Mouse (Mus musculus): ENCODE measurements at regions not wholly inside any gene's neighbourhood (a gene's known extent, or its start where the extent isn't known, plus 50 kb on each side); places are given as distances from the start of the nearest gene placed in this dataset.

DNA sequence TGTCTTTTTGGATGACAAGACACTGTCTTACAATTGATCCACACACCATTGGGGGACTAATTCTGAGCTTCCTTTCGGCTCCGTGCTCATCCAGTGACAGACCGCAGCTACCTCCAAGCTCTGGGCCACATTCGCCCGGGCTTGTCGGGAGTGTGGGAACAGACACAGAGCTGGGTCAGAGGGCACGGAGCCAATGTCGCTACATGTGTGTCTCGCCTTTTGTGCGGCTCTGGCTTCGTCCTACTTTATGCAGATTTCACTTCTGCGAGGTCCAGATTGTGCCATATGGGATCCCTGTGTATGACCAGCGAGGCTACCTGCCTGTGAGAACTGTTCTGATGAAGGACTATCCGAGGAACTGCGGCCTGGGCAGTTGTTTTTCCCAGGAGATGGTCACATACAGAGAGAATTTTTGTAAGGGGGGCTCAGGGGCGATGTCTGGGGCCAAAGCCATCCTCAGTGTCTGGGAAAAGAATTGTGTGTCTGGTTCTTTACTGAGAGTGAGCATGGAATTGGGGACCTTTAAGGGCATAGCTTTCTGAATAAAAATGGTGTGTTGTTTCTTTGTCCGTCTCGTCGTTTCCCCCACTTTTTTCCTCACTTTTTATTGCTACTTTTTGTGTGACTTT is 182.6 kb downstream of the Tmem161b start:
- H3K9ac ChIP-seq, result no peak overlapping the region
- no peaks in the 10 kb centered on the region for H3K36me3 ChIP-seq
- 72% methylated on average over 19 of the region's 19 CpGs for WGBS
- H3K27ac ChIP-seq, result no peak overlapping the region
- H3K4me3 ChIP-seq, result no peak overlapping the region
- no peaks in the 10 kb centered on the region for H3K4me1 ChIP-seq (replicated peaks)
- no peaks in the 10 kb centered on the region for H3K9me3 ChIP-seq (replicated peaks)
- no peak for ATAC-seq (replicated peaks; ENCODE audit: insufficient number of reproducible peaks, insufficient read depth, low FRiP score, low read depth)
- H3K4me2 ChIP-seq, result no peak overlapping the region
- H3K27me3 ChIP-seq, result no peaks in the 10 kb centered on the region

- Histone ChIP-seq H3K4me1 (replicated peaks) (no peaks in the 10 kb centered on the region), H3K4me2 (no peak overlapping the region), H3K9me3 (replicated peaks) (no peaks in the 10 kb centered on the region), H3K27ac (no peak overlapping the region), H3K27me3 (no peaks in the 10 kb centered on the region), H3K36me3 (no peaks in the 10 kb centered on the region), H3K4me3 (no peak overlapping the region), H3K9ac (no peak overlapping the region)
- ATAC-seq (replicated peaks; ENCODE audit: insufficient number of reproducible peaks, insufficient read depth, low FRiP score, low read depth), result no peak
- WGBS, result 61% methylated on average over 2 of the region's 2 CpGs
These were observed 212.3 kb downstream of the Tmem161b start for GRCm38 (mm10) chr13:84434444-84434843.

GRCm38 (mm10) chr13:84437586-84438443 is 215.7 kb downstream of the Tmem161b start:
- 70% methylated on average over 5 of the region's 5 CpGs for WGBS
- no peak overlapping the region for H3K9ac ChIP-seq
- no peaks in the 10 kb centered on the region for H3K36me3 ChIP-seq

DNA sequence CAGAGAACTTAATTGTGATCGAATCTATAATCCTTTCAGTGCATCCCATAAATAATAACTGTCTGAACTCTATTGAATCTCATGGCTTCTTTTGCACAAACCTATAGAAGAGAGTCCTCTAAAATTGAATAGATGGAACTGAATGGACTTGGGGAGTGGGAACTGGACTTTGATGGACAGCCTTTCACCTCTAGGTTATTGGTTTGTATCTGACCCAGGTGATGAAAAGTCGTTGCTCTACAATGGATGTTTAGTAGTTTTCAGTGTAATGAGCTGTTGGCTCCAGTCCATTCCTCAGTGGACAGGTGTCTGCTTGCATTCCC is 216.3 kb downstream of the Tmem161b start:
- 78% methylated on average over 2 of the region's 2 CpGs for WGBS
- Histone ChIP-seq H3K27me3 (no peaks in the 10 kb centered on the region), H3K36me3 (no peaks in the 10 kb centered on the region), H3K4me1 (replicated peaks) (no peaks in the 10 kb centered on the region), H3K9me3 (replicated peaks) (no peaks in the 10 kb centered on the region), H3K27ac (no peak overlapping the region), H3K4me3 (no peak overlapping the region), H3K4me2 (no peak overlapping the region), H3K9ac (no peak overlapping the region)
- no peak for ATAC-seq (replicated peaks; ENCODE audit: insufficient number of reproducible peaks, insufficient read depth, low FRiP score, low read depth)

More at GRCm38 (mm10) chr13:84437586-84438443, 215.7 kb downstream of the Tmem161b start:
- H3K4me3 ChIP-seq, result no peak overlapping the region
- no peak for ATAC-seq (replicated peaks; ENCODE audit: insufficient number of reproducible peaks, insufficient read depth, low FRiP score, low read depth)
- no peak overlapping the region for H3K4me2 ChIP-seq
- no peaks in the 10 kb centered on the region for H3K9me3 ChIP-seq (replicated peaks)
- no peak overlapping the region for H3K27ac ChIP-seq
- H3K27me3 ChIP-seq, result no peaks in the 10 kb centered on the region
- H3K4me1 ChIP-seq (replicated peaks), result no peaks in the 10 kb centered on the region

DNA sequence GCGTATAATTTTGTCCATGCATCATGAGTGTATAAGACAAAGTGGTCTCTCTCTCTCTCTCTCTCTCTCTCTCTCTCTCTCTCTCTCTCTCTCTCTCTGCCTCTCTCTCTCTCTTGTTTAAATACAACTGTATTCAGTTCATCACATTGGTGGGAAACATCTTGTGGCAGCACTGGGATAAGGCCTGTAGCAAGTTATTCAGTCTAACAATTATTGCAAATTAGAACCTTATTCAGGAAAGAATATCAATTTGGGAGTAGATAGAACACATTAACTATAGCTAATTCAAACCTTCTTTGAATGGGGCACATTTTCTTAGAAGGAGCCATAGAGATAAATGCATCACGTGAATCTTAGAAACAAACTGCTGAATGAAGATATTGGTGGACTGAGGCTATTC is 226.4 kb downstream of the Tmem161b start:
- Histone ChIP-seq H3K4me3 (no peak overlapping the region), H3K4me2 (no peak overlapping the region), H3K27ac (no peak overlapping the region), H3K9ac (no peak overlapping the region), H3K9me3 (replicated peaks) (no peaks in the 10 kb centered on the region), H3K36me3 (no peaks in the 10 kb centered on the region), H3K4me1 (replicated peaks) (no peaks in the 10 kb centered on the region), H3K27me3 (no peaks in the 10 kb centered on the region)
- ATAC-seq (replicated peaks; ENCODE audit: insufficient number of reproducible peaks, insufficient read depth, low FRiP score, low read depth), result no peak
- 83% methylated on average over 2 of the region's 2 CpGs for whole genome bisulfite sequencing

GRCm38 (mm10) chr13:84449001-84449551 is 227.0 kb downstream of the Tmem161b start:
- Histone ChIP-seq H3K4me3 (no peak overlapping the region), H3K36me3 (no peaks in the 10 kb centered on the region), H3K9ac (no peak overlapping the region), H3K4me2 (no peak overlapping the region), H3K4me1 (replicated peaks) (no peaks in the 10 kb centered on the region), H3K9me3 (replicated peaks) (no peaks in the 10 kb centered on the region), H3K27me3 (no peaks in the 10 kb centered on the region), H3K27ac (no peak overlapping the region)
- no peak for ATAC-seq (replicated peaks; ENCODE audit: insufficient number of reproducible peaks, insufficient read depth, low FRiP score, low read depth)
- WGBS, result 62% methylated on average over 6 of the region's 6 CpGs

Data from heart, embryonic 15.5 days (tissue).